Mouse (Mus musculus) intestine, postnatal 0 days (tissue): ENCODE data around the gene Ccno. TPM values are rescaled to one million over a fixed set of nuclear protein-coding genes. Genes with fewer than 3 reads are reported as not detected.
A peak's percentile ranks its signal among the peaks of the same experiment; 100 is the strongest.

ENCODE experiments used
- ATAC-seq: fragments of 200-750 bp; cut with Nextera tagmentation; 2 replicates; pipeline ENCODE4 v1.8.0; 2017; ENCODE audit warnings: mild to moderate bottlenecking, moderate TSS enrichment, moderate library complexity
- H3K27ac ChIP-seq: fragments of 300-500 bp; sonication (generic); 2 replicates; pipeline ENCODE4 v1.5.1; 2014; ENCODE audit warnings: mild to moderate bottlenecking, low read depth, low read length, moderate library complexity
- H3K27me3 ChIP-seq: fragments of 300-500 bp; sonication (generic); replicated peaks from 2 replicates; pipeline ENCODE4 v1.6.1; 2014; ENCODE audit warnings: low read length, mixed read lengths; ENCODE audit not compliant: control insufficient read depth, insufficient read depth
- H3K36me3 ChIP-seq: fragments of 300-500 bp; sonication (generic); 2 replicates; pipeline ENCODE4 v1.6.1; 2014; ENCODE audit warnings: mild to moderate bottlenecking, moderate library complexity; ENCODE audit not compliant: control insufficient read depth, insufficient read depth
- H3K4me1 ChIP-seq: fragments of 300-500 bp; sonication (generic); replicated peaks from 2 replicates; pipeline ENCODE4 v1.6.1; 2014; ENCODE audit warnings: antibody characterized with exemption, low read length, mixed read lengths; ENCODE audit not compliant: control insufficient read depth, insufficient read depth
- H3K4me2 ChIP-seq: fragments of 300-500 bp; sonication (generic); replicated peaks from 2 replicates; pipeline ENCODE4 v1.6.1; 2014; ENCODE audit warnings: low read depth, mild to moderate bottlenecking, moderate library complexity
- H3K4me3 ChIP-seq: fragments of 300-500 bp; sonication (generic); 2 replicates; pipeline ENCODE4 v1.5.1; 2014; ENCODE audit warnings: low read depth, low read length
- H3K9ac ChIP-seq: fragments of 300-500 bp; sonication (generic); 2 replicates; pipeline ENCODE4 v1.6.1; 2014; ENCODE audit warnings: mild to moderate bottlenecking, low read depth, low read length
- H3K9me3 ChIP-seq: fragments of 300-500 bp; sonication (generic); 2 replicates; pipeline ENCODE4 v1.6.1; 2016; ENCODE audit warnings: mixed run types; ENCODE audit not compliant: control insufficient read depth
- CTCF ChIP-seq: sonication (generic); IDR thresholded peaks from 2 replicates; pipeline ENCODE4 v1.5.1; 2016; ENCODE audit warnings: low read depth, mild to moderate bottlenecking, control low read depth, antibody characterized with exemption, moderate library complexity
- WGBS: fragments of 180-500 bp; shearing (Covaris S2); extraction: QIAGEN DNeasy Blood & Tissue Kit; methylation state at CpG from one replicate; pipeline ENCODE4 v1.1.7; 2014; 5-methylcytosine and 5-hydroxymethylcytosine counted together
- polyA plus RNA-seq: library from polyadenylated mRNA; unstranded; fragments of >200 nt; fragmentation: Nextera tagmentation; extraction: Ambion mirVana; gene quantifications from 2 replicates; pipeline ENCODE4 v1.2.1, GENCODE M21; 2015

Gene Ccno
- polyA plus RNA-seq = 0.10 and 0.12 TPM in 2 replicates

DNA sequence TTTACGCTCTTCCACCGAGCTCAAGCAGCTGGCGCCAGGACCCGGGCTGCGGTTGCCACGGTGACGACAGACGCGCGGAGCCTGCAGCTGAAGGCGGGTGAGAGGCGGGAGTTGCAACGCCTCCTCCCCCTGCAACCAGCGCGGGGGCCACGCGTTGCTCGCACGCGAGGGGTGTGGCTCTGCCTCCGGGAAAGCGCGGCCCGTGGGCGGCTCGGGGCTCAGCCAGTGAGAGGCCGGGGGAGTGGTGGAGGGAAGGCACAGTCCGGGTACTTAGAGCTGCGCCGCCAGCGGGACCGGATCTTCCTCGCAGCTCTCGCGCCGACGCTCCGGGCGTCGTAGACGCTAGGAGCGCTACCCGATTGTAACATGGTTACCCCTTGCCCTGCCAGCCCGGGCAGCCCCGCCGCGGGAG is at the start of gene Ccno:
TSS of gene Ccno (plus strand) at position 271 of the 412 bp plus-strand sequence.
- Histone ChIP-seq H3K9me3 (no peaks in the 10 kb centered on the region), H3K27me3 (peaks cover 81% of the 10 kb centered on the region)

DNA sequence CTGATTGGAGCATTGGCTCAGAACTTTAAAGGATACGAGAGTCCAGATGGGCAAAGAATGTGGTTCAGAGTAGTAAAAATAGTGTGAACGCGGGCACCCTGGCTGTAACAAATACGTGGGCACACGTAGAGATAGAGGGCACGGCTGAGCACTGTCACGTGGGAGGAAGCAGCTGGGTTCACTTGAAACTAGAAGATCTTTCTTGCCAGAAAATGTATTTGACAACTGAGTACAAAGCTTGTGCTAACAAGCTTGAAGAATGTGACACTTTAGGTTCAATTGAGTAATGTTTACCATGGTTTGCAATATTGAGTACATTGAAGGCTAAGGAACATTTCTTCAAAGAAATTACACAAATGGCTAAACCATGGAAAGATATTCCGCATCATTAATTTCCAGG is 49.5 kb upstream of the Ccno start:
- H3K4me3 ChIP-seq = no peak overlapping the region
- WGBS = 94% methylated on average over 8 of the region's 8 CpGs

More for the DNA sequence above, at the start of gene Ccno:
- peak within 1 kb of the TSS; percentile 57 for H3K4me3 ChIP-seq
- H3K4me1 ChIP-seq = 0 out of 2 replicates have a peak, but pooled peaks cover 4% of the 10 kb centered on the region
- TF ChIP-seq CTCF = peak; percentile 19; the same call in 1 of the 2 replicates
- under 1% methylated on average over 47 of the region's 47 CpGs for WGBS
- peak within 1 kb of the TSS; percentile 98 for H3K4me2 ChIP-seq
- H3K36me3 ChIP-seq = no peaks in the 10 kb centered on the region
- H3K27ac ChIP-seq = no peak within 1 kb of the TSS
- H3K9ac ChIP-seq = 0 out of 2 replicates have a peak within 1 kb of the TSS, but pooled peaks have one; percentile 2
- ATAC-seq = peak; percentile 93

DNA sequence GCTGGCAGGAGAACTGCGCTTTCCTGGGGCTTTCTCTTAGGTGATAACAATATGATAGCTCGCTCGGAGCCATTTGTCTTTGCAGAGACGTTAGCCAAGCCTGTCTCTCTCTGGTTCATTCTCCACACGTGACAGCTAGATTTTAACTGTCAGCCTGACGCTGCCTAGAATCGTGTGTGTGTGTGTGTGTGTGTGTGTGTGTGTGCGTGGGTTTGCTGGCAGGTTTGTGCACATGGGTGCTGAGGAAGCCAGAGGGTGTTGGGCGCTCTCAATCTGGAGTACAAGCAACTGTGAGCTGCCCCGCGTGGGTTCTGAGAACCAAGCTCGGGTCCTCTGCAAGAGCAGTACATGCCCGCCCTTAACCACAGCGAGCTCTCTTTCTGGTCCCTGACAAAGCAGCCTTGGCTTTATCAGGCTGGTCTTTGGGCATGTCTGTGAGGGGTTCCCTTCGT is 45.7 kb upstream of the Ccno start:
- WGBS = 66% methylated on average over 15 of the region's 15 CpGs
- H3K9me3 ChIP-seq = no peaks in the 10 kb centered on the region
- peaks cover 46% of the 10 kb centered on the region for H3K36me3 ChIP-seq
- no peak overlapping the region for H3K4me3 ChIP-seq
- no peak for ATAC-seq
- H3K4me2 ChIP-seq = no peak overlapping the region
- no peaks in the 10 kb centered on the region for H3K4me1 ChIP-seq
- no peak overlapping the region for H3K9ac ChIP-seq
- H3K27ac ChIP-seq = no peak overlapping the region
- no peaks in the 10 kb centered on the region for H3K27me3 ChIP-seq
- no peak for TF ChIP-seq CTCF

More for the DNA sequence above, 49.5 kb upstream of the Ccno start:
- H3K36me3 ChIP-seq = peaks cover 39% of the 10 kb centered on the region
- no peak overlapping the region for H3K27ac ChIP-seq
- H3K9ac ChIP-seq = no peak overlapping the region
- H3K4me2 ChIP-seq = no peak overlapping the region
- no peaks in the 10 kb centered on the region for H3K4me1 ChIP-seq
- no peak for ATAC-seq
- TF ChIP-seq CTCF = no peak
- H3K27me3 ChIP-seq = no peaks in the 10 kb centered on the region
- H3K9me3 ChIP-seq = no peaks in the 10 kb centered on the region

DNA sequence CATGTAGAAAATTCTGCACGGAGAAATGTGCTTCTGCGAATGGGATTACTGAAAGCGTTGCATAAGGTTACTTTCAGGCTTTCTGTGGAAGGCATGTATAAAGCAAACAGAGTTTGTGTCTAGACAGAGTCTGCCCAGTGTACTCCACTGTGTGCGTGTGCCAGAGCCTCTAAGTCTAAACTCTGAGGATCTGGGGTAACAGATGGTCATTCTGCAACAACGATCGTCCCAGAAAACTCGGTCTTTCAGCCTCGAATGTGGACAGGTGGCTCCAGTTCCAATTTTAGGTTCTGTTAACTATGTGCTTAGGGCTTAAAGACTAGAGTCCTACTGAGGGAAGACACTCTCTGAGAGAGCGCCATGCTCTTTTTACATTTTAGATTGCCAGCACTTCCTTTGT is 42.3 kb upstream of the Ccno start:
- Histone ChIP-seq H3K4me1 (no peaks in the 10 kb centered on the region), H3K27ac (no peak overlapping the region), H3K9ac (no peak overlapping the region), H3K4me2 (no peak overlapping the region), H3K9me3 (no peaks in the 10 kb centered on the region), H3K27me3 (no peaks in the 10 kb centered on the region), H3K4me3 (no peak overlapping the region), H3K36me3 (peaks cover 53% of the 10 kb centered on the region)
- no peak for ATAC-seq
- WGBS = 92% methylated on average over 9 of the region's 9 CpGs
- no peak for TF ChIP-seq CTCF

DNA sequence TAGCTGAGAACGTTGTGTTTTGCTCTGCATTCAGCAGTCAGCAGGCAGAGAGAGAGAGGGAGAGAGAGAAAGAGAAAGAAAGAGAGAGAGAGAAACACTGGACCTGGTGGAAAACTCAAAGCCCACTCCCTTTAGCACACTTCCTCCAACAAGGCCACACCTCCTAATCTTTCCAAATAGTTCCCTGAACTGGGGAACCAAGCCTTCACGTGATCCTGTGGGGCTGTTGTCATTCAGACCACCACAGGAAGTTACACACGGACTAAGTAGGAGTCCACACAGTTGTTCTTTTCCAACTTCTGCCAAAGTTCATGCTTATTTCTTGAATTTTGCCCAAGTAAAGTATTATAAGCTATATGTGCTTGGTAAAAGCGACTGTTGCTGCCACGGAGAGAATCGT is 41.7 kb upstream of the Ccno start:
- no peaks in the 10 kb centered on the region for H3K9me3 ChIP-seq
- ATAC-seq = no peak
- no peak overlapping the region for H3K4me2 ChIP-seq
- no peak overlapping the region for H3K27ac ChIP-seq
- H3K9ac ChIP-seq = no peak overlapping the region
- H3K4me3 ChIP-seq = no peak overlapping the region
- H3K27me3 ChIP-seq = no peaks in the 10 kb centered on the region
- TF ChIP-seq CTCF = no peak
- 88% methylated on average over 6 of the region's 6 CpGs for WGBS
- H3K4me1 ChIP-seq = no peaks in the 10 kb centered on the region
- peaks cover 59% of the 10 kb centered on the region for H3K36me3 ChIP-seq

DNA sequence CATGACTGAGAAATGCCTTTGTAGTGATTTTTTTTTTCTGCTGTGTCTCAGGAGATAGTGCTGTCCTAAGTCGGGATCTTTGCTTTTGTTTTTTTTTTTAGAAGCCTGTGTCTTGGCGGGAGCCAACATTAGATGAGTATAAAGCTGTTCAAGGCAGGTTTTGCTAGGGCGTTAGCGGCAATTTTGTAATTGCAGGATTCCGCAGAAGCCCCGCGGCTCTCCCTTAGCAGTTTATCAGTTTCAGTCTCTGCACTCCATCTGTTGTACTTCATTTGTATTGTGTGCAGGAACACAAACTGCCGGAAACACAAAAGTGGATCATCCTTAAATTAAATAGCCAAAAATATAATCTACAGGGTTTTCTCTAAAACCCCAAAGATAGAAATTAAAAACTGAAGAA is 33.5 kb upstream of the Ccno start:
- no peak for ATAC-seq
- Histone ChIP-seq H3K4me2 (no peak overlapping the region), H3K9ac (no peak overlapping the region), H3K4me1 (no peaks in the 10 kb centered on the region), H3K27ac (no peak overlapping the region), H3K4me3 (no peak overlapping the region), H3K9me3 (no peaks in the 10 kb centered on the region), H3K36me3 (peaks cover 43% of the 10 kb centered on the region), H3K27me3 (no peaks in the 10 kb centered on the region)
- WGBS = 91% methylated on average over 8 of the region's 8 CpGs
- no peak for TF ChIP-seq CTCF

DNA sequence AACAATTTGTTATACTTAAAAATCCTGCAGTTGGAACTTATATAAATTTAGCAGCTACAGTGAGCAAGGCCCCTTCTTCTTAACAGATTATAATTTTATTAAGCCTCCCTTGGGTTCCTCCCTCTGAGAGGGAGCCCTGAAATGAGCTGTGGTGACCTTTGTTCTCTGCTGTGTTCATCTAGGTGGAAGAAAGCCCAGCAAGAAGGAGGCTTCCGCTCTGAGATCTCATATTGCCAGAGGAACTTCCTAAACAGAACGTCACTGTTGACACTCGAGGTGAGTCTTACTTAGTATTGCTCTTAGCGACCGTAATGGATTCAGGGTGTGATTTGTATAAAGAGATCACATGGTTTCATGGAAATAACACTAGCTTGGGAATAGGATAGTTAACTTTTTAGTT is 24.5 kb upstream of the Ccno start:
- WGBS = 60% methylated on average over 5 of the region's 5 CpGs
- Histone ChIP-seq H3K9ac (no peak overlapping the region), H3K4me1 (no peaks in the 10 kb centered on the region), H3K4me2 (no peak overlapping the region), H3K4me3 (no peak overlapping the region), H3K9me3 (no peaks in the 10 kb centered on the region), H3K27ac (no peak overlapping the region), H3K36me3 (peaks cover 24% of the 10 kb centered on the region), H3K27me3 (no peaks in the 10 kb centered on the region)
- TF ChIP-seq CTCF = no peak
- no peak for ATAC-seq
